Mouse (Mus musculus): ENCODE data around the gene Styx. TPM values are rescaled to one million over a fixed set of nuclear protein-coding genes. Genes with fewer than 3 reads are reported as not detected.

Gene Styx
- polyA plus RNA-seq (2015; fragmentation: Illumina TruSeq; extraction: RNeasy Lipid Tissue Mini Kit (QIAGEN cat#74804); ENCODE audit: low read depth, low replicate concordance) = 12.4 TPM

DNA sequence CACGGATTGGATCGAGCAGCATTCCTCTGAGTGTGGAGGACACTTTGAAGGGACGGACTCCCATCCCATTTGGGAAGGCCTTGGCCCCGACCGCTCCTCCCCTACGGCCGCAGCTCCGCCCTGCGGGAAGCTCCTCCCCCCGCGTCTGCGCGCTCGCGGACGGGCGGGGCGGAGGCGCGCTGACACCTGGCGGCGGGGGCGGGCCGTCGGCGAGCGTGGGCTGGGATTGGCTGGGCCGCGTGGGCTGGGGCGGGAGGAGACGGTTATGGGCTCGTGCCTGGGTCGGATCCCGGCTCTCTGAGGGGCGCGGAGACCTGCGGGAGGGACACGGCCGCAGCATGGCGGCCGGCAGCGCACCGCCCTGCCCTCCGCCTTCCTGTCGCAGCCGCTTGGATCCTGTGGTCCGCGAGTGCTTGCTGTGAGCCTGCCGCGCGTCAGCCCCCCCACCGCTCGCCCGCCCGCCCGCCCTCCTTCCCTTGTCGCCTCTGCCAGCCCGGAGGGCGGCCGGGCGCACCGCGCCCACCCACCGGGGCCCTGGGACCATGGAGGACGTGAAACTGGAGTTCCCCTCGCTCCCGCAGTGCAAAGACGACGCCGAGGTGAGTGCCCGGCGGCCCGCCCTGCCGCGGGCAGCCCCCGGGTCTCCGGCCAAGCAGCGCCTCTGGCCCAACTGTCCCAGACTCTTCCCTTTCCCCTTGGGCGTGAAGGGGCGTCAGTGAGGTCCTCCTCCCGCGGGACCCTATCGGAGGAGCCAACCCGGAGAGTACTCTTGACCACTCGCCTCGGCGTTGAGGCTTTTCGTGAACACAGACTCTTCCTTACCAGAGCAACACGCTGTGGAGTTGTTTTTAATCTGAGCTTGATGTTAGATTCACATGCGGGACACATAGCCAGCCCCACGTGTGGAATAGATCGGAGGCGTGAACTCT lies at the start of gene Styx:
Gene Styx (plus strand): TSS at position 163 of the 929 bp plus-strand sequence.

GRCm38 (mm10) chr14:45318426-45319236 lies 32.3 kb upstream of the Styx start, which contains the start of gene Ero1l:
Gene Ero1l (minus strand): TSS chr14:45318771.

GRCm38 (mm10) chr14:45329589-45330181 lies 21.2 kb upstream of the Styx start, which contains the start of gene Psmc6:
Gene Psmc6 (plus strand): TSS chr14:45329788.

DNA sequence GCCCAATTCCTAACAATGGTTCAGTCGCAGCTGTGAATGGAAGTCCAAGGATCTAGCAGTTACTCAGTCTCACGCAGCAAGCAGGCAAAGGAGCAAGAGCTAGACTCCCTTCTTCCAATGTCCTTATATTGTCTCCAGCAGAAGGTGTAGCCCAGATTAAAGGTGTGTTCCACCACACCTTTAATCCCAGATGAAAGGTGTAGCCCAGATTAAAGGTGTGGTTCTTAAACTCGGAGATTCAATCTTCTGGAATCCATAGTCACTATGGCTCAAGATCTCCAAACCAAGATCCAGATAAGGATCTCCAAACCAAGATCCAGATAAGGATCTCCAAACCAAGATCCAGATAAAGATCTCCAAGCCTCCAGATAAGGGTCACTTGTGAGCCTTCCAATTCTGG lies 53.9 kb downstream of the Styx start, which contains the start of gene Gnpnat1:
Gene Gnpnat1 (minus strand): TSS at position 101 of the 400 bp plus-strand sequence.

Other genes with a start within 250 kb of the Styx start
- 24.9 TPM for gene Gpr137c, start 131.4 kb upstream of the Styx start, polyA plus RNA-seq (2015; fragmentation: Illumina TruSeq; extraction: RNeasy Lipid Tissue Mini Kit (QIAGEN cat#74804); ENCODE audit: low read depth, low replicate concordance)
- gene Txndc16, start 130.8 kb upstream of the Styx start, polyA plus RNA-seq (2015; fragmentation: Illumina TruSeq; extraction: RNeasy Lipid Tissue Mini Kit (QIAGEN cat#74804); ENCODE audit: low read depth, low replicate concordance) = 55.5 TPM
- 32.6 TPM for gene Ero1l, start 32.3 kb upstream of the Styx start, polyA plus RNA-seq (2015; fragmentation: Illumina TruSeq; extraction: RNeasy Lipid Tissue Mini Kit (QIAGEN cat#74804); ENCODE audit: low read depth, low replicate concordance)
- gene Psmc6, start 21.3 kb upstream of the Styx start, polyA plus RNA-seq (2015; fragmentation: Illumina TruSeq; extraction: RNeasy Lipid Tissue Mini Kit (QIAGEN cat#74804); ENCODE audit: low read depth, low replicate concordance) = 133 TPM
- 16.5 TPM for gene Gnpnat1, start 53.8 kb downstream of the Styx start, polyA plus RNA-seq (2015; fragmentation: Illumina TruSeq; extraction: RNeasy Lipid Tissue Mini Kit (QIAGEN cat#74804); ENCODE audit: low read depth, low replicate concordance)
- 91.4 TPM for gene Fermt2, start 179.0 kb downstream of the Styx start, polyA plus RNA-seq (2015; fragmentation: Illumina TruSeq; extraction: RNeasy Lipid Tissue Mini Kit (QIAGEN cat#74804); ENCODE audit: low read depth, low replicate concordance)

All from brain, adult 10 weeks (tissue).